Mouse (Mus musculus) hindbrain, embryonic 16.5 days (tissue): ENCODE data around the gene Calm3. TPM values are rescaled to one million over a fixed set of nuclear protein-coding genes. Genes with fewer than 3 reads are reported as not detected.

Experiments used
- ATAC-seq: fragments of 200-750 bp; cut with Nextera tagmentation; 2 replicates; pipeline ENCODE4 v1.8.0; 2017; ENCODE audit warnings: moderate TSS enrichment, moderate library complexity
- H3K27ac ChIP-seq: fragments of 300-500 bp; sonication (generic); 2 replicates; pipeline ENCODE4 v1.5.1; 2014; ENCODE audit warnings: low read depth, mild to moderate bottlenecking, control low read depth, low read length, moderate library complexity
- H3K27me3 ChIP-seq: fragments of 300-500 bp; sonication (generic); replicated peaks from 2 replicates; pipeline ENCODE4 v1.6.1; 2014; ENCODE audit warnings: low read length; ENCODE audit not compliant: control insufficient read depth, insufficient read depth
- H3K36me3 ChIP-seq: fragments of 300-500 bp; sonication (generic); 2 replicates; pipeline ENCODE4 v1.6.1; 2014; ENCODE audit warnings: mild to moderate bottlenecking, low read length, moderate library complexity, mixed read lengths; ENCODE audit not compliant: control insufficient read depth, insufficient read depth
- H3K4me1 ChIP-seq: fragments of 300-500 bp; sonication (generic); 2 replicates; pipeline ENCODE4 v1.6.1; 2014; ENCODE audit warnings: low read depth, low read length; ENCODE audit not compliant: control insufficient read depth, insufficient read depth
- H3K4me2 ChIP-seq: fragments of 300-500 bp; sonication (generic); 2 replicates; pipeline ENCODE4 v1.6.1; 2014; ENCODE audit warnings: mild to moderate bottlenecking, low read length, control low read depth, moderate library complexity
- H3K4me3 ChIP-seq: fragments of 300-500 bp; sonication (generic); 2 replicates; pipeline ENCODE4 v1.5.1; 2014; ENCODE audit warnings: mild to moderate bottlenecking, low read length, control low read depth, moderate library complexity
- H3K9ac ChIP-seq: fragments of 300-500 bp; sonication (generic); 2 replicates; pipeline ENCODE4 v1.6.1; 2014; ENCODE audit warnings: low read depth, mild to moderate bottlenecking, control low read depth, low read length, moderate library complexity
- H3K9me3 ChIP-seq: fragments of 300-500 bp; sonication (generic); 2 replicates; pipeline ENCODE4 v1.6.1; 2014; ENCODE audit warnings: mild to moderate bottlenecking, low read length, moderate library complexity; ENCODE audit not compliant: control insufficient read depth
- WGBS: fragments of 180-500 bp; shearing (Covaris S2); extraction: QIAGEN DNeasy Blood & Tissue Kit; methylation state at CpG from one replicate; pipeline ENCODE4 v1.1.7; 2014; 5-methylcytosine and 5-hydroxymethylcytosine counted together
- polyA plus RNA-seq: library from polyadenylated mRNA; unstranded; fragments of >200 nt; fragmentation: Nextera tagmentation; extraction: Ambion mirVana; gene quantifications from 2 replicates; pipeline ENCODE4 v1.2.1, GENCODE M21; 2015

Calm3 gene
- polyA plus RNA-seq, 1 experiment from 2014 or later = 442 TPM

DNA sequence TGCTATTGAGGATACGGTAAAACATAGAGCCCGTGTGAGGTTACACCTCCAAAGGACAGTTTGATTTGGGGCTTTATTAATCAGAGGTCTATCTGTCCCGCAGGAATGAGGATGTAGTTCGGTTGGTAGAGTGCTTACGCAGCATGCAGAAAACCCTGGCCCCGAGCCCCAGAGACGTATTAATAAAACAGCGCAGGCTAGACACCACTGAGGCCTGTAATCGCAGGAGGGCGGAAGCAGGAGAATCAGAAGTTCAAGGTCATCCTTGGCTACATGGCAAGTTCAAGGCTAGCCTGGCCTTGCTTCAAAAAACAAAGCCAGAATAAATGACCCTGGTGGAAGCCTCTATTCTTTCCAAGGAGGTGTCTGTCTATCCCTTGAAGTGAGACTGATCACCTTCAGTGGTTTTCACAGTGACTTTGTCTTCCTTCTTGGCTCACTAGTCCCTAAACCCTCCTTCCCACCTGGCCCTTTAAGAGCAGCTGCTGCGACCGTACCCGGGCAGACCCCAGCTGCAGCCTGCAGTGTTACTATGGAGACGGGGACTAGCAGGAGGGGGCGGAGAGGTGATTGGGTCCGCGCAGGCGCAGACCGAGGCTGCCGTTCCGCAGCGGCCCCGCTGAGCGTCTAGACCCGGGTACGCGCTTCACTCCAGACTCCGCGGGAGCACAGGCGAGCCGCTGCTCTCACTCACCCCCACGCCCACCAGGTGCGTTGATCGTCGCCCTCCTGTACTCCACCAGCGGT is 20.3 kb upstream of the Calm3 start, which contains the start of gene Pnmal2:
TSS of gene Pnmal2 (plus strand) at position 622 of the 747 bp plus-strand sequence.
- H3K9me3 ChIP-seq = no peaks in the 10 kb centered on the region
- H3K4me3 ChIP-seq = peak within 1 kb of the TSS; percentile 73
- H3K4me1 ChIP-seq = peaks cover 47% of the 10 kb centered on the region
- peak within 1 kb of the TSS; percentile 93 for H3K27ac ChIP-seq
- H3K27me3 ChIP-seq = no peaks in the 10 kb centered on the region
- peak within 1 kb of the TSS; percentile 94 for H3K4me2 ChIP-seq
- H3K36me3 ChIP-seq = no peaks in the 10 kb centered on the region
- peak; percentile 88 for ATAC-seq
- H3K9ac ChIP-seq = peak within 1 kb of the TSS; percentile 93
- 12% methylated on average over 31 of the region's 36 CpGs for WGBS

- Histone ChIP-seq H3K9ac (no peak overlapping the region), H3K36me3 (no peaks in the 10 kb centered on the region), H3K27me3 (no peaks in the 10 kb centered on the region), H3K27ac (peak overlapping the region; percentile 93), H3K4me2 (no peak overlapping the region), H3K4me3 (no peak overlapping the region), H3K9me3 (no peaks in the 10 kb centered on the region), H3K4me1 (peaks cover 40% of the 10 kb centered on the region)
- 26% methylated on average over 4 of the region's 4 CpGs for WGBS
- no peak for ATAC-seq
Observed at GRCm38 (mm10) chr7:16942861-16943260, 18.9 kb upstream of the Calm3 start.

DNA sequence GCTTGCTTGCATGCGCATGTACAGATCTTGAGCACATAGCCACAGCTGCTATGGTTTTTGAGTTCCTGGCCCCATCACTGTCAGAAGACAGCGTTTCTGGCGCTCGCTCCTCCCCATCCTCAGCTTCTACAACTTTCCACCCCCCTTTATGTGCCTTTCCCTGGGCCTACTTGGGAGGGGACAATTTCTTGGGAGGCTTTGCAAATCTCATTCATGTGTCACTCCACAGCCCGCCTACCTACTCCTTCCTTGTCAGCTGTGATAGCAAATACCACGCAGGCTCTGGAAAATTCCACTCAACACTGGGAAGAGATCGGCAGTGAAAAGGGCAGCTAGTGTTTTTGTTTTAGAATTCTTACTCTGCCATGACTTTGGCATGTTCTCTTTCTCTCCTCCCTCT is 16.4 kb upstream of the Calm3 start:
- Histone ChIP-seq H3K4me3 (no peak overlapping the region), H3K27me3 (no peaks in the 10 kb centered on the region), H3K27ac (peak overlapping the region; percentile 62), H3K9me3 (no peaks in the 10 kb centered on the region), H3K4me1 (peaks cover 29% of the 10 kb centered on the region), H3K9ac (no peak overlapping the region), H3K4me2 (no peak overlapping the region), H3K36me3 (no peaks in the 10 kb centered on the region)
- ATAC-seq = no peak
- 32% methylated on average over 7 of the region's 7 CpGs for WGBS

GRCm38 (mm10) chr7:16938117-16938791 is 14.3 kb upstream of the Calm3 start:
- Histone ChIP-seq H3K4me2 (peak overlapping the region; percentile 40; the same call in 1 of the 2 replicates), H3K4me3 (no peak overlapping the region), H3K9me3 (no peaks in the 10 kb centered on the region), H3K36me3 (no peaks in the 10 kb centered on the region), H3K4me1 (peaks cover 25% of the 10 kb centered on the region), H3K27ac (peak overlapping the region; percentile 80), H3K9ac (no peak overlapping the region), H3K27me3 (no peaks in the 10 kb centered on the region)
- 54% methylated on average over 17 of the region's 17 CpGs for WGBS
- peak; percentile 88 for ATAC-seq

- ATAC-seq = no peak
- no peak overlapping the region for H3K9ac ChIP-seq
- H3K9me3 ChIP-seq = no peaks in the 10 kb centered on the region
- no peaks in the 10 kb centered on the region for H3K36me3 ChIP-seq
- H3K4me1 ChIP-seq = peaks cover 25% of the 10 kb centered on the region
- H3K27ac ChIP-seq = no peak overlapping the region
- H3K27me3 ChIP-seq = no peaks in the 10 kb centered on the region
- no peak overlapping the region for H3K4me3 ChIP-seq
- H3K4me2 ChIP-seq = no peak overlapping the region
- WGBS = 55% methylated on average over 4 of the region's 4 CpGs
Observed at GRCm38 (mm10) chr7:16937312-16937711, 13.4 kb upstream of the Calm3 start.

GRCm38 (mm10) chr7:16932704-16933577 is 9.0 kb upstream of the Calm3 start:
- 34% methylated on average over 14 of the region's 14 CpGs for WGBS
- Histone ChIP-seq H3K4me2 (peak overlapping the region; percentile 30), H3K9ac (0 out of 2 replicates have a peak overlapping the region, but pooled peaks have one; percentile 26), H3K27ac (peak overlapping the region; percentile 73), H3K36me3 (no peaks in the 10 kb centered on the region), H3K9me3 (no peaks in the 10 kb centered on the region), H3K27me3 (no peaks in the 10 kb centered on the region), H3K4me1 (peaks cover 7% of the 10 kb centered on the region), H3K4me3 (no peak overlapping the region)
- ATAC-seq = peak; percentile 56

- ATAC-seq = peak; percentile 73
- H3K4me1 ChIP-seq = peaks cover 7% of the 10 kb centered on the region
- H3K9me3 ChIP-seq = no peaks in the 10 kb centered on the region
- no peaks in the 10 kb centered on the region for H3K27me3 ChIP-seq
- no peak overlapping the region for H3K4me3 ChIP-seq
- no peak overlapping the region for H3K9ac ChIP-seq
- WGBS = 19% methylated on average over 14 of the region's 14 CpGs
- no peak overlapping the region for H3K4me2 ChIP-seq
- no peaks in the 10 kb centered on the region for H3K36me3 ChIP-seq
- peak overlapping the region; percentile 73 for H3K27ac ChIP-seq
Observed at GRCm38 (mm10) chr7:16931968-16932627, 8.2 kb upstream of the Calm3 start.

DNA sequence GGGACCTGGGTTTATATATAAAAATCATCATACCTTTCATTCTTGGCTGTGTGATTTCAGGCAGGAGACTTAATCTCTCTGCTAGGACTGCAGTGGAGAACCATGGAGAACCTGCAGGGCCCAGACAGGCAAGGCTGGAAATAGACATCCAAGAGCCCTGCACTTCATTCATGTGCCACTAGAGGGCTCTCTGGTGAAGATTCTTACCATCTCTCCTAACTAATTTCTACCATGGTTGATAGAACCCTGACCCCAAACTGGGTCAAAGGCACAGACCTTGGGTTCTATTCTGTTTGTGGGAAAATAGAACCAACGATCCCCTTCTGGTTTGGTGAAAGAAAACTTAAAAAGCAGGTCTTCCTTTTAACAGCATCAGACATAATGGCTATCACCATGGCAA is 6.9 kb upstream of the Calm3 start:
- no peaks in the 10 kb centered on the region for H3K27me3 ChIP-seq
- ATAC-seq = no peak
- no peaks in the 10 kb centered on the region for H3K9me3 ChIP-seq
- WGBS = 0% methylated on average over 1 of the region's 1 CpGs
- H3K4me3 ChIP-seq = no peak overlapping the region
- H3K4me2 ChIP-seq = no peak overlapping the region
- H3K27ac ChIP-seq = no peak overlapping the region
- H3K36me3 ChIP-seq = no peaks in the 10 kb centered on the region
- no peak overlapping the region for H3K9ac ChIP-seq
- H3K4me1 ChIP-seq = peaks cover 7% of the 10 kb centered on the region
